Mouse (Mus musculus): ENCODE measurements around the gene Hjurp. TPM values are rescaled to one million over a fixed set of nuclear protein-coding genes. Genes with fewer than 3 reads are reported as not detected.

Hjurp gene
- polyA plus RNA-seq, 2 experiments = 139 to 277 TPM

DNA sequence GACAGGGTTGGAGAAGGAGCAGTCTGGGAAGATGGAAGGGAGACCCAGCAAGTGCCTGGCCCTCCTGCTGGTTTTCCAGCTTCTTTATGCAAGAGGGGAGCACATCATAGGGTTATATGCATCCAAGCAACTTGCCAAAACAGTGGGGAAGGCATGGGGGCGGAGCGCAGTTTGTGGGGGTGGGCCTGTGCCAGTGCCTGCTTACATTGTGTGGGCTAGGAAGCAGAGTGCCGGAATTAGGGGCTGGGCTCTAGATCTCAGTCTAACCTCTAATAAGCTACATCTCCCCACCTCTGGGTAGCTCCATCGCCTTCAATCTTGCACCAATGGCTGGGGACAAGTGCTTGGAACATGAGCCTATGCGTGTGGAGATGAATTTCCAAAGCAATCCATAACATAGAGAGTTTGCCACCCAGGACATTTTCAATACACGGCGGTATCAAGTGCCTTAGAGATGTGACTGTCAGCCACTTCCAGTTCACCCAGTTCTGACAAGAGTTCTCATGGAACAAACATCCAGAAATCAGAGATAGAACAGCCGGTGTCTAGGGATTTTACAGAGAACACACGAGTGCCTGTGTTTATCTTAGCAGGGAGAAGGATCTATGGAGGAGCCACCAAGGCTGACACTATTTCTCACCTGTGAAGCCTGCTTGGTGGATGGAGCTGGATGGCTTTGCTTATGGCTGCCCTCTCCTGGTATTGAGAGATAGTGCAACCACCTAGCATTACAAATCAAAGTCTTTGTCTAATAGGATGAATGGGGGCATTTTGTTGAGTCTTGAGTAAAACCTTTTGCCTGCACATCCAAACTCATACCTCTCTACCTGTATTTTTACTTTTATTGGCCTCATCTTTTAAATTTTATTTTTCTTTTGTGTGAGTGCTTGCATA is 23.9 kb upstream of the Hjurp start:
- Histone ChIP-seq H3K27me3 (ENCODE audit: control insufficient read depth, insufficient read depth, low read length) (no peaks in the 10 kb centered on the region), H3K4me3 (replicated peaks; ENCODE audit: low read length) (no peak overlapping the region), H3K9me3 (ENCODE audit: control insufficient read depth, low read length) (peaks cover 87% of the 10 kb centered on the region), H3K4me1 (ENCODE audit: control insufficient read depth, insufficient read depth, low read length) (no peaks in the 10 kb centered on the region), H3K36me3 (ENCODE audit: control insufficient read depth, insufficient read depth, low read length) (no peaks in the 10 kb centered on the region), H3K9ac (ENCODE audit: low read depth, low read length, severe bottlenecking) (no peak overlapping the region), H3K27ac (replicated peaks; ENCODE audit: low read depth, low read length) (no peak overlapping the region), H3K4me2 (replicated peaks; ENCODE audit: low read depth, low read length, severe bottlenecking) (no peak overlapping the region)
- TF ChIP-seq POLR2A (IDR thresholded peaks at IDR 0.05; ENCODE audit: borderline replicate concordance, extremely low read depth, insufficient read depth, insufficient read length) = no peak
- DNase-seq (ENCODE audit: low spot score) = peak; percentile 11
- 69% methylated on average over 9 of the region's 9 CpGs for WGBS
- no peak for ATAC-seq (ENCODE audit: low FRiP score, low read depth)

DNA sequence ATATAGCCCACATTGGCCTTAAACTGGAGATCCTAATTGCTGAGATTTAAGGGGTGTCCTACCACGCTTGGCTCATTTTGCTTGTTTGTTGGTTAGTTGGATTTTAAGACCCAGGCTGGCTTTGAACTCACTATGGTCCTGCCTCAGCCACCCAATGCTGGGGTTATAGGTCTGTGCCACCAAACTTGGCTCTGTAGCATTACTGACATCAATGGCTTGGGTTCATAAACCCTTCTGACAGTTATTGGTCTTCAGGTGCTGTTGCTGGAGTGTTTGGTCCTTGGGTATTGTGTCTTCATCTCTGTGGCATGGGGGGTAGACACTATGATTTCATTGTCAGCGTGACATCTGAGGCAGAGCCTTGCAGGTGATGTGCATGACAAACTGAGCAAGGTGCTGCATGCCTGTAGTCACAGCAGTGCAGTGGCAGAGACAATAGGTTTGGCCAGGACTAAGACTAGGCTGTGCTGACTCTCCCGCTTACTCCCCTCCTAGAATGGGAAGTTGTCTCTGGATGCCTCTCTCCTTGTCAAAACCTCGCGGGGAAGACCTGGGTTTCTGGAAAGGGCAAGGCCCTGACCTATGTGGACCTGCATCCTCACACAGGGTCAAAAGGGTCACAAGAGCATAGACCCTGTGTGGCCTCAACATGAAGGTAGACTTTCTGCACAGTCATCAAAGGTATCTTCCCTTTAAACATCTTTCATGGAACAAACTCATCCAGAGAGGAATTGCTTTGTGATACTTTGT is 23.0 kb upstream of the Hjurp start:
- H3K27ac ChIP-seq (replicated peaks; ENCODE audit: low read depth, low read length) = no peak overlapping the region
- WGBS = 45% methylated on average over 5 of the region's 5 CpGs
- peaks cover 87% of the 10 kb centered on the region for H3K9me3 ChIP-seq (ENCODE audit: control insufficient read depth, low read length)
- no peak overlapping the region for H3K4me3 ChIP-seq (replicated peaks; ENCODE audit: low read length)
- no peaks in the 10 kb centered on the region for H3K4me1 ChIP-seq (ENCODE audit: control insufficient read depth, insufficient read depth, low read length)
- H3K4me2 ChIP-seq (replicated peaks; ENCODE audit: low read depth, low read length, severe bottlenecking) = no peak overlapping the region
- H3K27me3 ChIP-seq (ENCODE audit: control insufficient read depth, insufficient read depth, low read length) = no peaks in the 10 kb centered on the region
- H3K9ac ChIP-seq (ENCODE audit: low read depth, low read length, severe bottlenecking) = no peak overlapping the region
- no peak for TF ChIP-seq POLR2A (IDR thresholded peaks at IDR 0.05; ENCODE audit: borderline replicate concordance, extremely low read depth, insufficient read depth, insufficient read length)
- ATAC-seq (ENCODE audit: low FRiP score, low read depth) (no peak), DNase-seq (ENCODE audit: low spot score) (peak; percentile 13)
- no peaks in the 10 kb centered on the region for H3K36me3 ChIP-seq (ENCODE audit: control insufficient read depth, insufficient read depth, low read length)

DNA sequence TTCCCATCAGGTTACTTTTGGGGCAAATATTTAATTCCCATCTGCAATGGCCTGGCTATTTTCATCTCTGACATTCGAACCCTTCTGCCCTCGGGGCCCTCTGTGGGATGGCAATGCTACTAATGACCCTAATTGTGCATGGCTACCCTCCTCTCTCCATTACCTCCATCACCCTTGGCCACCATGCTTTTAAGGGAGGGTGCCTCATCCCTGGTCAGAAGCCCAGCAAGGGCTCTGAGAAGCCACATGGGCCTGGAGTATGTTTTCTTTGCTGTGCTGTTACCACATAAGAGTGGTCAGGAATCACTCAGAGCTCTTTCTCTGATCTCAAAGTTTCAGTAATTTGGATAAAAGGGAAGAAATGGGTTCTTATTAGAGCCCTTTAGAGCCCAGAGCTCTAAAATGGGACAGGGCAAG is 22.1 kb upstream of the Hjurp start:
- 84% methylated on average over 2 of the region's 2 CpGs for WGBS
- DNase-seq (ENCODE audit: low spot score) = no peak
- no peak for TF ChIP-seq POLR2A (IDR thresholded peaks at IDR 0.05; ENCODE audit: borderline replicate concordance, extremely low read depth, insufficient read depth, insufficient read length)

DNA sequence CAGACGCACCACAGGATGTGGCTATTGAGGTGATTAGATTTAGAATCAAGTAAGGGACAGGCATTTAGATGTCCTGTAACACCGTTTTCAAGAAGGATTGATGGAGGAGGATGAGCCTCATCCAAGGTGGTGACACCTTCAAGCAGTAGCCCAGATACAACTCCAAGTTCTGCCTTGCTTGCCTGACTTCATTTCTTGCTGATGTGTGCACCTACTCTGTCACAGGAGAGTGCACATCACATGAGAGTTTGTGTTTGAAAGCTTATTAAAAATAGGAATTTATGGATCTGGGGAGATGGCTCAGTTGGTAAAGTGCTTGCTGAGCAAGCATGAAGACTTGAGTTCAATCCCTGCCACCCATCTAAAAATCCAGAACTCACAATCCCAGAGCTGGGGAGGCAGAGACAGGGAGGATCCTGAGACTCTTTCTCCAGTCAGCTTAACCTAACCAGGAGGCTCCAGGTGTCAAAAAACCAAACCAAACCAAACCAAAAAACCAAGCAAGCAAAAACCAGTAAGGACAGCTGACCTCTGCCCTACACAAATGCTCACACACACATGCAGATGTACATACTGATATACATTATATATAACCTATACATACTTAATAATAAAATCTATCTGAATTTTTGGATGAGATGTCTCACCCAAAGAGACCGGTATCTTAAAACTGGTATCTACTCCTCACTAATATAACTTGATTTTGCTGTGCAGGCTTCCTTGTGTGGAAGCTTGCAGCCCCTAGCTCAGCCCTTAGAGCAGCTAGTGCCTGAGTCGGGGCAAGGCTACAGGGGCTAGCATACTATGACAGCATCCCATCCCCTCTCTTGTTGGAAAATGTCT is 21.5 kb upstream of the Hjurp start:
- no peak for ATAC-seq (ENCODE audit: low FRiP score, low read depth)
- Histone ChIP-seq H3K4me3 (replicated peaks; ENCODE audit: low read length) (no peak overlapping the region), H3K4me1 (ENCODE audit: control insufficient read depth, insufficient read depth, low read length) (no peaks in the 10 kb centered on the region), H3K36me3 (ENCODE audit: control insufficient read depth, insufficient read depth, low read length) (no peaks in the 10 kb centered on the region), H3K27ac (replicated peaks; ENCODE audit: low read depth, low read length) (no peak overlapping the region), H3K9me3 (ENCODE audit: control insufficient read depth, low read length) (peaks cover 73% of the 10 kb centered on the region), H3K9ac (ENCODE audit: low read depth, low read length, severe bottlenecking) (no peak overlapping the region), H3K4me2 (replicated peaks; ENCODE audit: low read depth, low read length, severe bottlenecking) (no peak overlapping the region), H3K27me3 (ENCODE audit: control insufficient read depth, insufficient read depth, low read length) (no peaks in the 10 kb centered on the region)
- peak; percentile 5 for DNase-seq (ENCODE audit: low spot score)
- TF ChIP-seq POLR2A (IDR thresholded peaks at IDR 0.05; ENCODE audit: borderline replicate concordance, extremely low read depth, insufficient read depth, insufficient read length) = no peak
- WGBS = 61% methylated on average over 4 of the region's 4 CpGs

More for the DNA sequence above, 22.1 kb upstream of the Hjurp start:
- no peak for ATAC-seq (ENCODE audit: low FRiP score, low read depth)
- Histone ChIP-seq H3K27me3 (ENCODE audit: control insufficient read depth, insufficient read depth, low read length) (no peaks in the 10 kb centered on the region), H3K4me3 (replicated peaks; ENCODE audit: low read length) (no peak overlapping the region), H3K27ac (replicated peaks; ENCODE audit: low read depth, low read length) (no peak overlapping the region), H3K4me1 (ENCODE audit: control insufficient read depth, insufficient read depth, low read length) (no peaks in the 10 kb centered on the region), H3K36me3 (ENCODE audit: control insufficient read depth, insufficient read depth, low read length) (no peaks in the 10 kb centered on the region), H3K9me3 (ENCODE audit: control insufficient read depth, low read length) (peaks cover 79% of the 10 kb centered on the region), H3K9ac (ENCODE audit: low read depth, low read length, severe bottlenecking) (no peak overlapping the region), H3K4me2 (replicated peaks; ENCODE audit: low read depth, low read length, severe bottlenecking) (no peak overlapping the region)

Data from limb, embryonic 14.5 days (tissue).